Mouse (Mus musculus): Measurements from ENCODE around the gene Syn2. TPM values are rescaled to one million over a fixed set of nuclear protein-coding genes. Genes with fewer than 3 reads are reported as not detected.

Gene Syn2
- 15.7 and 33.6 TPM in 2 replicates for polyA plus RNA-seq (2012; rRNA removed)

GRCm38 (mm10) chr6:115134501-115135331 lies at the start of gene Syn2:
TSS of gene Syn2 (plus strand) at chr6:115134902.
- no peak for DNase-seq (ENCODE audit: low read depth)

- no peak for DNase-seq (ENCODE audit: low read depth)
Observed at GRCm38 (mm10) chr6:115085274-115085841, 49.3 kb upstream of the Syn2 start.

- DNase-seq (ENCODE audit: low read depth), result no peak
Observed at GRCm38 (mm10) chr6:115088314-115089106, 46.2 kb upstream of the Syn2 start.

- DNase-seq (ENCODE audit: low read depth), result no peak
Observed at GRCm38 (mm10) chr6:115091737-115092136, 43.0 kb upstream of the Syn2 start.

- no peak for DNase-seq (ENCODE audit: low read depth)
Observed at GRCm38 (mm10) chr6:115102542-115102941, 32.2 kb upstream of the Syn2 start.

- peak; percentile 82 for DNase-seq (ENCODE audit: low read depth)
Observed at GRCm38 (mm10) chr6:115111426-115111825, 23.3 kb upstream of the Syn2 start.

- DNase-seq (ENCODE audit: low read depth), result no peak
Observed at GRCm38 (mm10) chr6:115122181-115122580, 12.5 kb upstream of the Syn2 start.

- no peak for DNase-seq (ENCODE audit: low read depth)
Observed at GRCm38 (mm10) chr6:115123262-115124201, 11.2 kb upstream of the Syn2 start.

- no peak for DNase-seq (ENCODE audit: low read depth)
Observed at GRCm38 (mm10) chr6:115124675-115125357, 9.9 kb upstream of the Syn2 start.

GRCm38 (mm10) chr6:115125358-115125720 lies 9.4 kb upstream of the Syn2 start:
- DNase-seq (ENCODE audit: low read depth), result no peak

GRCm38 (mm10) chr6:115126232-115126785 lies 8.4 kb upstream of the Syn2 start:
- DNase-seq (ENCODE audit: low read depth), result no peak

GRCm38 (mm10) chr6:115126851-115127250 lies 7.9 kb upstream of the Syn2 start:
- no peak for DNase-seq (ENCODE audit: low read depth)

- DNase-seq (ENCODE audit: low read depth), result no peak
Observed at GRCm38 (mm10) chr6:115127255-115127824, 7.4 kb upstream of the Syn2 start.

- DNase-seq (ENCODE audit: low read depth), result no peak
Observed at GRCm38 (mm10) chr6:115135332-115135649, 589 bp downstream of the Syn2 start.

GRCm38 (mm10) chr6:115136156-115136555 lies 1.5 kb downstream of the Syn2 start:
- no peak for DNase-seq (ENCODE audit: low read depth)

GRCm38 (mm10) chr6:115141446-115141845 lies 6.7 kb downstream of the Syn2 start:
- no peak for DNase-seq (ENCODE audit: low read depth)

- DNase-seq (ENCODE audit: low read depth), result no peak
Observed at GRCm38 (mm10) chr6:115161175-115161574, 26.5 kb downstream of the Syn2 start.

GRCm38 (mm10) chr6:115165863-115166470 lies 31.3 kb downstream of the Syn2 start:
- no peak for DNase-seq (ENCODE audit: low read depth)

- no peak for DNase-seq (ENCODE audit: low read depth)
Observed at GRCm38 (mm10) chr6:115168921-115169320, 34.2 kb downstream of the Syn2 start.

GRCm38 (mm10) chr6:115169518-115169917 lies 34.8 kb downstream of the Syn2 start:
- no peak for DNase-seq (ENCODE audit: low read depth)
